In genomic region chr5:130328366-130328765, GRCm38 (mm10) we compare ENCODE assay signal across 23 mouse cellular contexts. TPM values are rescaled to one million over a fixed set of nuclear protein-coding genes. Genes with fewer than 3 reads are reported as not detected.
DNase-seq lines count a peak whose midpoint lies in the region; ATAC-seq and TF ChIP-seq lines count a peak whose summit lies in the region.
"Had no signal": no experiment of that assay in that cellular context is flagged by ENCODE, and none has a peak within 500 bp of the region (broad histone marks: within the 10 kb centered on the region; RNA-seq: fewer than 3 reads in every experiment).

No protein-coding gene starts in this region.

- no peaks in the 10 kb centered on the region for H3K27me3 ChIP-seq in kidney, adult 2 months (replicated peaks; ENCODE audit: control insufficient read depth, insufficient read depth, low read length)
- H3K27me3 ChIP-seq in kidney, postnatal 0 days (ENCODE audit: insufficient read depth, low read length): no peaks in the 10 kb centered on the region
- H3K27me3 ChIP-seq in midbrain, postnatal 0 days (ENCODE audit: insufficient read depth, low read length): no peaks in the 10 kb centered on the region
- H3K27me3 ChIP-seq in midbrain, embryonic 13.5 days: no peaks in the 10 kb centered on the region
- H3K27me3 ChIP-seq: CH12.LX; embryonic facial prominence, embryonic 12.5 days; forebrain, embryonic 15.5 days had no signal

- H3K27ac ChIP-seq in kidney, adult 2 months (ENCODE audit: insufficient read depth, low read depth, low read length): no peak overlapping the region
- peak overlapping the region; percentile 52 for H3K27ac ChIP-seq in kidney, postnatal 0 days
- H3K27ac ChIP-seq in midbrain, postnatal 0 days (ENCODE audit: low read depth, low read length): no peak overlapping the region
- no peak overlapping the region for H3K27ac ChIP-seq in midbrain, embryonic 13.5 days
- H3K27ac ChIP-seq: embryonic facial prominence, embryonic 12.5 days; forebrain, embryonic 15.5 days; heart, embryonic 10.5 days; hindbrain, embryonic 14.5 days had no signal

- 76% methylated on average over 9 of the region's 9 CpGs for WGBS in kidney, adult 2 months
- whole genome bisulfite sequencing in kidney, postnatal 0 days: 47% methylated on average over 9 of the region's 9 CpGs
- 82% methylated on average over 9 of the region's 9 CpGs for WGBS in midbrain, postnatal 0 days
- WGBS in midbrain, embryonic 13.5 days: 83% methylated on average over 9 of the region's 9 CpGs

- no peaks in the 10 kb centered on the region for H3K36me3 ChIP-seq in kidney, adult 2 months (ENCODE audit: control insufficient read depth, insufficient read depth, low read length)
- H3K36me3 ChIP-seq in kidney, postnatal 0 days (ENCODE audit: insufficient read depth, low read length): 0 out of 2 replicates have a peak, but pooled peaks cover 8% of the 10 kb centered on the region
- 0 out of 2 replicates have a peak, but pooled peaks cover 5% of the 10 kb centered on the region for H3K36me3 ChIP-seq in midbrain, postnatal 0 days (ENCODE audit: insufficient read depth, low read length)
- peaks cover 32% of the 10 kb centered on the region for H3K36me3 ChIP-seq in midbrain, embryonic 13.5 days

- no peak for TF ChIP-seq CTCF in kidney, adult 2 months (conservative IDR thresholded peaks at IDR 0.05; ENCODE audit: insufficient read depth, insufficient read length, low read depth, low read length)
- TF ChIP-seq CTCF in kidney, postnatal 0 days (IDR thresholded peaks at IDR 0.05; ENCODE audit: low read depth): no peak
- no peak for TF ChIP-seq CTCF in midbrain, postnatal 0 days (IDR thresholded peaks at IDR 0.05)

- ATAC-seq in kidney, postnatal 0 days (replicated peaks; ENCODE audit: low FRiP score, low read depth): no peak
- no peak for ATAC-seq in midbrain, postnatal 0 days (ENCODE audit: low FRiP score)
- ATAC-seq in midbrain, embryonic 13.5 days: no peak
- ATAC-seq: forebrain, embryonic 15.5 days had no signal

- no peak for TF ChIP-seq POLR2A in kidney, adult 2 months (IDR thresholded peaks at IDR 0.05; ENCODE audit: low read depth, low read length)

- peak; percentile 16 for DNase-seq in kidney, adult 2 months
- DNase-seq in kidney, adult 18-20 months: no peak
- DNase-seq in kidney, postnatal 0 days (ENCODE audit: low spot score): peak; percentile 63
- DNase-seq in kidney, postnatal 36 days: no peak
- DNase-seq in midbrain, postnatal 0 days (ENCODE audit: low spot score): peak; percentile 29
- DNase-seq in kidney, postnatal 14 days: peak; percentile 16
- DNase-seq: adrenal gland, adult 8-10 months; adrenal gland, postnatal 36 days; cerebellum, adult 8-10 months; cerebellum, postnatal 25 days; gastrocnemius, postnatal 10 days; heart, adult 18-20 months; heart, postnatal 10 days; heart, postnatal 4 days had no signal

- H3K4me3 ChIP-seq in kidney, adult 2 months (ENCODE audit: insufficient read depth, low read depth, low read length): no peak overlapping the region
- H3K4me3 ChIP-seq in kidney, postnatal 0 days (replicated peaks; ENCODE audit: low read depth, low read length): no peak overlapping the region
- H3K4me3 ChIP-seq in midbrain, postnatal 0 days (ENCODE audit: low read depth, low read length): no peak overlapping the region
- H3K4me3 ChIP-seq in midbrain, embryonic 13.5 days (replicated peaks): no peak overlapping the region
- H3K4me3 ChIP-seq: embryonic facial prominence, embryonic 12.5 days; forebrain, embryonic 15.5 days; heart, embryonic 10.5 days had no signal

- H3K4me2 ChIP-seq in kidney, postnatal 0 days (ENCODE audit: low read length): no peak overlapping the region
- H3K4me2 ChIP-seq in midbrain, postnatal 0 days (ENCODE audit: low read depth, low read length, poor library complexity, severe bottlenecking): no peak overlapping the region
- no peak overlapping the region for H3K4me2 ChIP-seq in midbrain, embryonic 13.5 days (replicated peaks)
- H3K4me2 ChIP-seq: embryonic facial prominence, embryonic 12.5 days; forebrain, embryonic 15.5 days; hindbrain, embryonic 14.5 days had no signal

- no peak overlapping the region for H3K9ac ChIP-seq in kidney, postnatal 0 days (ENCODE audit: low read depth, low read length)
- H3K9ac ChIP-seq in midbrain, postnatal 0 days (replicated peaks; ENCODE audit: low read length, poor library complexity, severe bottlenecking): no peak overlapping the region
- no peak overlapping the region for H3K9ac ChIP-seq in midbrain, embryonic 13.5 days (replicated peaks)
- H3K9ac ChIP-seq: embryonic facial prominence, embryonic 12.5 days; forebrain, embryonic 15.5 days; hindbrain, embryonic 14.5 days had no signal

- no peaks in the 10 kb centered on the region for H3K4me1 ChIP-seq in kidney, adult 2 months (ENCODE audit: control insufficient read depth, insufficient read depth, low read length)
- 0 out of 2 replicates have a peak, but pooled peaks cover 4% of the 10 kb centered on the region for H3K4me1 ChIP-seq in kidney, postnatal 0 days (replicated peaks; ENCODE audit: insufficient read depth, low read length)
- no peaks in the 10 kb centered on the region for H3K4me1 ChIP-seq in midbrain, postnatal 0 days (ENCODE audit: insufficient read depth, low read length)
- 0 out of 2 replicates have a peak, but pooled peaks cover 3% of the 10 kb centered on the region for H3K4me1 ChIP-seq in midbrain, embryonic 13.5 days (replicated peaks)
- H3K4me1 ChIP-seq: embryonic facial prominence, embryonic 12.5 days had no signal

- H3K9me3 ChIP-seq in kidney, postnatal 0 days (replicated peaks; ENCODE audit: low read length): no peaks in the 10 kb centered on the region
- no peaks in the 10 kb centered on the region for H3K9me3 ChIP-seq in midbrain, postnatal 0 days (ENCODE audit: low read length)
- peaks cover 6% of the 10 kb centered on the region; the same call in 1 of the 2 replicates for H3K9me3 ChIP-seq in midbrain, embryonic 13.5 days
- H3K9me3 ChIP-seq: forebrain, embryonic 15.5 days; heart, embryonic 10.5 days had no signal

RNA-seq across cellular contexts. Expression of gene Caln1, which starts 40.9 kb away (rescaled TPM):
- 0.02 and 0.04 TPM in 2 replicates for polyA plus RNA-seq in kidney, adult 2 months (2012; rRNA removed)
- 0.11 and 0.17 TPM in 2 replicates for polyA plus RNA-seq in kidney, postnatal 0 days (2015; fragmentation: Nextera tagmentation; extraction: Ambion mirVana)
- 49.2 and 50.2 TPM in 2 replicates for total RNA-seq in midbrain, postnatal 0 days (2014; rRNA removed)
- 43.7 and 46.4 TPM in 2 replicates for polyA plus RNA-seq in midbrain, postnatal 0 days (2015; fragmentation: Nextera tagmentation; extraction: Ambion mirVana)
- polyA plus RNA-seq in midbrain, embryonic 13.5 days (2015; fragmentation: Nextera tagmentation; extraction: Ambion mirVana): 4.2 and 4.6 TPM in 2 replicates
- total RNA-seq: gastrocnemius, postnatal 4 days; heart, adult 18-20 months; heart, postnatal 4 days had no signal

RNA-seq across cellular contexts. Expression of gene A330070K13Rik, which starts 56.1 kb away (rescaled TPM):
- not detected in 2 replicates for polyA plus RNA-seq in kidney, adult 2 months (2012; rRNA removed)
- not detected in 2 replicates for polyA plus RNA-seq in kidney, postnatal 0 days (2015; fragmentation: Nextera tagmentation; extraction: Ambion mirVana)
- total RNA-seq in midbrain, postnatal 0 days (2014; rRNA removed): not detected in 2 replicates
- polyA plus RNA-seq in midbrain, postnatal 0 days (2015; fragmentation: Nextera tagmentation; extraction: Ambion mirVana): 0.26 and 0.48 TPM in 2 replicates
- not detected in 2 replicates for polyA plus RNA-seq in midbrain, embryonic 13.5 days (2015; fragmentation: Nextera tagmentation; extraction: Ambion mirVana)
- total RNA-seq: adrenal gland, adult 8-10 months; adrenal gland, postnatal 36 days; CH12.LX; gastrocnemius, postnatal 10 days; gastrocnemius, postnatal 4 days; heart, adult 18-20 months; heart, postnatal 10 days; heart, postnatal 4 days had no signal
- polyA plus RNA-seq: embryonic facial prominence, embryonic 12.5 days; forebrain, embryonic 11.5 days; forebrain, embryonic 15.5 days; heart, embryonic 10.5 days; heart, embryonic 14.5 days; hindbrain, embryonic 14.5 days had no signal

Comparison
In these comparisons a context has a peak if more than half of its experiments do, and no peak if none do; other contexts are left out.
1. DNase-seq: peak in kidney, adult 2 months (single experiment), kidney, postnatal 0 days (single experiment), midbrain, postnatal 0 days (single experiment) and kidney, postnatal 14 days (single experiment); none in kidney, adult 18-20 months (single experiment) and kidney, postnatal 36 days (0 of 2).